Mouse (Mus musculus) intestine, embryonic 14.5 days (tissue): ENCODE measurements around the gene Lmntd1. TPM values are rescaled to one million over a fixed set of nuclear protein-coding genes. Genes with fewer than 3 reads are reported as not detected.
A peak's percentile ranks its signal among the peaks of the same experiment; 100 is the strongest.

ENCODE experiments used
- ATAC-seq: fragments of 200-750 bp; cut with Nextera tagmentation; replicated peaks from 2 replicates; pipeline ENCODE4 v1.8.0; 2017; ENCODE audit warnings: low read depth, moderate number of reproducible peaks, moderate TSS enrichment, moderate library complexity; ENCODE audit not compliant: low FRiP score, low TSS enrichment
- DNase-seq: peaks from one replicate; pipeline ENCODE4 v3.0.0-alpha.2; 2018; ENCODE audit warnings: low spot score
- H3K27ac ChIP-seq: fragments of 300-500 bp; sonication (generic); 2 replicates; pipeline ENCODE4 v1.5.1; 2014; ENCODE audit warnings: low read depth, mild to moderate bottlenecking, control low read depth
- H3K27me3 ChIP-seq: fragments of 300-500 bp; sonication (generic); replicated peaks from 2 replicates; pipeline ENCODE4 v1.6.1; 2014; ENCODE audit warnings: low read length, control low read depth; ENCODE audit not compliant: control insufficient read depth, insufficient read depth
- H3K36me3 ChIP-seq: fragments of 300-500 bp; sonication (generic); 2 replicates; pipeline ENCODE4 v1.6.1; 2014; ENCODE audit warnings: low read length, control low read depth; ENCODE audit not compliant: control insufficient read depth, insufficient read depth
- H3K4me1 ChIP-seq: fragments of 300-500 bp; sonication (generic); replicated peaks from 2 replicates; pipeline ENCODE4 v1.6.1; 2014; ENCODE audit warnings: low read length, control low read depth, mixed read lengths; ENCODE audit not compliant: control insufficient read depth, insufficient read depth
- H3K4me2 ChIP-seq: fragments of 300-500 bp; sonication (generic); 2 replicates; pipeline ENCODE4 v1.6.1; 2014; ENCODE audit warnings: low read length
- H3K4me3 ChIP-seq: fragments of 300-500 bp; sonication (generic); 2 replicates; pipeline ENCODE4 v1.5.1; 2014; ENCODE audit warnings: low read depth, low read length, control low read depth, mixed read lengths
- H3K9ac ChIP-seq: fragments of 300-500 bp; sonication (generic); 2 replicates; pipeline ENCODE4 v1.6.1; 2014; ENCODE audit warnings: mild to moderate bottlenecking, low read length
- H3K9me3 ChIP-seq: fragments of 300-500 bp; sonication (generic); 2 replicates; pipeline ENCODE4 v1.6.1; 2016; ENCODE audit warnings: low read length, control low read depth; ENCODE audit not compliant: control insufficient read depth
- WGBS: fragments of 180-500 bp; shearing (Covaris S2); extraction: QIAGEN DNeasy Blood & Tissue Kit; methylation state at CpG from one replicate; pipeline ENCODE4 v1.1.7; 2014; 5-methylcytosine and 5-hydroxymethylcytosine counted together
- polyA plus RNA-seq: library from polyadenylated mRNA; unstranded; fragments of >200 nt; fragmentation: Nextera tagmentation; extraction: Ambion mirVana; gene quantifications from 2 replicates; pipeline ENCODE4 v1.2.1, GENCODE M21; 2014

Gene Lmntd1
- polyA plus RNA-seq, 1 experiment from 2014 or later = 0.27 TPM

- 46% methylated on average over 12 of the region's 12 CpGs for WGBS
- ATAC-seq = no peak
- H3K9ac ChIP-seq = no peak overlapping the region
Measured at GRCm38 (mm10) chr6:145544304-145544703, 69.8 kb downstream of the Lmntd1 start.

GRCm38 (mm10) chr6:145539568-145539859, 74.6 kb downstream of the Lmntd1 start:
- WGBS = 39% methylated on average over 6 of the region's 6 CpGs
- ATAC-seq = no peak

More at GRCm38 (mm10) chr6:145544304-145544703, 69.8 kb downstream of the Lmntd1 start:
- Histone ChIP-seq H3K9me3 (no peaks in the 10 kb centered on the region; the same call in 1 of the 2 replicates), H3K27ac (no peak overlapping the region), H3K4me2 (no peak overlapping the region), H3K4me3 (no peak overlapping the region), H3K4me1 (0 out of 2 replicates have a peak, but pooled peaks cover 6% of the 10 kb centered on the region), H3K27me3 (no peaks in the 10 kb centered on the region), H3K36me3 (no peaks in the 10 kb centered on the region)
- DNase-seq = no peak

GRCm38 (mm10) chr6:145538787-145539567, 75.1 kb downstream of the Lmntd1 start:
- Histone ChIP-seq H3K36me3 (no peaks in the 10 kb centered on the region), H3K27ac (no peak overlapping the region), H3K4me2 (no peak overlapping the region), H3K27me3 (no peaks in the 10 kb centered on the region), H3K4me3 (no peak overlapping the region), H3K9me3 (no peaks in the 10 kb centered on the region; the same call in 1 of the 2 replicates), H3K4me1 (peaks cover 11% of the 10 kb centered on the region; the same call in 1 of the 2 replicates), H3K9ac (no peak overlapping the region)
- ATAC-seq = 0 out of 2 replicates have a peak, but pooled peaks have one; percentile 3
- DNase-seq = no peak
- WGBS = 39% methylated on average over 11 of the region's 11 CpGs

More at GRCm38 (mm10) chr6:145539568-145539859, 74.6 kb downstream of the Lmntd1 start:
- no peak overlapping the region for H3K4me3 ChIP-seq
- H3K9ac ChIP-seq = no peak overlapping the region
- no peaks in the 10 kb centered on the region; the same call in 1 of the 2 replicates for H3K9me3 ChIP-seq
- H3K27me3 ChIP-seq = no peaks in the 10 kb centered on the region
- H3K27ac ChIP-seq = no peak overlapping the region
- H3K4me1 ChIP-seq = peaks cover 11% of the 10 kb centered on the region; the same call in 1 of the 2 replicates
- no peak for DNase-seq
- H3K36me3 ChIP-seq = no peaks in the 10 kb centered on the region
- no peak overlapping the region for H3K4me2 ChIP-seq

- Histone ChIP-seq H3K9me3 (no peaks in the 10 kb centered on the region), H3K4me1 (no peaks in the 10 kb centered on the region), H3K4me3 (no peak overlapping the region), H3K27me3 (no peaks in the 10 kb centered on the region), H3K4me2 (no peak overlapping the region), H3K36me3 (no peaks in the 10 kb centered on the region), H3K9ac (no peak overlapping the region), H3K27ac (no peak overlapping the region)
- 67% methylated on average over 3 of the region's 3 CpGs for WGBS
- ATAC-seq (no peak), DNase-seq (no peak)
Measured at GRCm38 (mm10) chr6:145530464-145530863, 83.7 kb downstream of the Lmntd1 start.

- no peak overlapping the region for H3K4me2 ChIP-seq
Measured at GRCm38 (mm10) chr6:145523337-145523736, 90.8 kb downstream of the Lmntd1 start.

GRCm38 (mm10) chr6:145522617-145523016, 91.5 kb downstream of the Lmntd1 start:
- H3K9me3 ChIP-seq = no peaks in the 10 kb centered on the region
- H3K4me3 ChIP-seq = no peak overlapping the region
- H3K4me2 ChIP-seq = no peak overlapping the region
- H3K27me3 ChIP-seq = no peaks in the 10 kb centered on the region
- no peaks in the 10 kb centered on the region for H3K4me1 ChIP-seq
- no peak overlapping the region for H3K9ac ChIP-seq
- no peaks in the 10 kb centered on the region for H3K36me3 ChIP-seq
- ATAC-seq = no peak
- H3K27ac ChIP-seq = no peak overlapping the region
- 89% methylated on average over 12 of the region's 12 CpGs for WGBS
- DNase-seq = no peak

More at GRCm38 (mm10) chr6:145523337-145523736, 90.8 kb downstream of the Lmntd1 start:
- H3K4me1 ChIP-seq = no peaks in the 10 kb centered on the region
- no peak overlapping the region for H3K4me3 ChIP-seq
- H3K9ac ChIP-seq = no peak overlapping the region
- H3K36me3 ChIP-seq = no peaks in the 10 kb centered on the region
- no peaks in the 10 kb centered on the region for H3K9me3 ChIP-seq
- no peak for DNase-seq
- no peak overlapping the region for H3K27ac ChIP-seq
- ATAC-seq = no peak
- 85% methylated on average over 9 of the region's 9 CpGs for WGBS
- H3K27me3 ChIP-seq = no peaks in the 10 kb centered on the region

GRCm38 (mm10) chr6:145517002-145517401, 97.1 kb downstream of the Lmntd1 start:
- no peak overlapping the region for H3K9ac ChIP-seq
- H3K4me1 ChIP-seq = peaks cover 17% of the 10 kb centered on the region; the same call in 1 of the 2 replicates
- no peaks in the 10 kb centered on the region for H3K9me3 ChIP-seq
- H3K27me3 ChIP-seq = no peaks in the 10 kb centered on the region
- H3K27ac ChIP-seq = no peak overlapping the region
- 47% methylated on average over 10 of the region's 10 CpGs for WGBS
- no peaks in the 10 kb centered on the region for H3K36me3 ChIP-seq
- H3K4me3 ChIP-seq = no peak overlapping the region
- ATAC-seq = no peak
- no peak overlapping the region for H3K4me2 ChIP-seq
- DNase-seq = no peak

- peak; percentile 81 for ATAC-seq
- H3K4me2 ChIP-seq = peak overlapping the region; percentile 19; the same call in 1 of the 2 replicates
Measured at GRCm38 (mm10) chr6:145515859-145516581, 98.1 kb downstream of the Lmntd1 start.

More at GRCm38 (mm10) chr6:145515859-145516581, 98.1 kb downstream of the Lmntd1 start:
- H3K4me3 ChIP-seq = no peak overlapping the region
- H3K4me1 ChIP-seq = peaks cover 17% of the 10 kb centered on the region; the same call in 1 of the 2 replicates
- no peaks in the 10 kb centered on the region for H3K9me3 ChIP-seq
- H3K27ac ChIP-seq = peak overlapping the region; percentile 51; the same call in 1 of the 2 replicates
- WGBS = 42% methylated on average over 10 of the region's 10 CpGs
- H3K27me3 ChIP-seq = no peaks in the 10 kb centered on the region
- H3K9ac ChIP-seq = no peak overlapping the region; the same call in 1 of the 2 replicates
- peak; percentile 66 for DNase-seq
- H3K36me3 ChIP-seq = no peaks in the 10 kb centered on the region
